Mouse (Mus musculus): Measurements from ENCODE around the gene Git2.

Git2 gene

GRCm38 (mm10) chr5:114764812-114765735 lies 10.2 kb downstream of the Git2 start:
- DNase-seq (ENCODE audit: low spot score in 2 of 2) = no peak

GRCm38 (mm10) chr5:114761980-114762379 lies 13.3 kb downstream of the Git2 start:
- peak in 1 of 2 experiments; percentile 48 for DNase-seq (ENCODE audit: low spot score in 2 of 2)

- no peak for DNase-seq (ENCODE audit: low spot score in 2 of 2)
Measured at GRCm38 (mm10) chr5:114759536-114760090, 15.7 kb downstream of the Git2 start.

- no peak for DNase-seq (ENCODE audit: low spot score in 2 of 2)
Measured at GRCm38 (mm10) chr5:114753384-114753783, 21.9 kb downstream of the Git2 start.

GRCm38 (mm10) chr5:114752397-114752796 lies 22.9 kb downstream of the Git2 start:
- no peak for DNase-seq (ENCODE audit: low spot score in 2 of 2)

- DNase-seq (ENCODE audit: low spot score in 2 of 2) = no peak
Measured at GRCm38 (mm10) chr5:114750325-114750724, 25.0 kb downstream of the Git2 start.

GRCm38 (mm10) chr5:114747521-114747920 lies 27.8 kb downstream of the Git2 start:
- no peak for DNase-seq (ENCODE audit: low spot score in 2 of 2)

- no peak for DNase-seq (ENCODE audit: low spot score in 2 of 2)
Measured at GRCm38 (mm10) chr5:114746886-114747285, 28.4 kb downstream of the Git2 start.

- DNase-seq (ENCODE audit: low spot score in 2 of 2) = no peak
Measured at GRCm38 (mm10) chr5:114745581-114745980, 29.7 kb downstream of the Git2 start.

GRCm38 (mm10) chr5:114743697-114744090 lies 31.6 kb downstream of the Git2 start:
- no peak for DNase-seq (ENCODE audit: low spot score in 2 of 2)

GRCm38 (mm10) chr5:114742998-114743696 lies 32.2 kb downstream of the Git2 start:
- DNase-seq (ENCODE audit: low spot score in 2 of 2) = peak; percentile 73 to 80

GRCm38 (mm10) chr5:114742572-114742971 lies 32.7 kb downstream of the Git2 start:
- DNase-seq (ENCODE audit: low spot score in 2 of 2) = no peak

GRCm38 (mm10) chr5:114740595-114740994 lies 34.7 kb downstream of the Git2 start:
- DNase-seq (ENCODE audit: low spot score in 2 of 2) = no peak

- peak; percentile 84 to 88 for DNase-seq (ENCODE audit: low spot score in 2 of 2)
Measured at GRCm38 (mm10) chr5:114738707-114739241, 36.5 kb downstream of the Git2 start.

- DNase-seq (ENCODE audit: low spot score in 2 of 2) = no peak
Measured at GRCm38 (mm10) chr5:114737090-114737887, 38.0 kb downstream of the Git2 start.

GRCm38 (mm10) chr5:114733606-114734005 lies 41.7 kb downstream of the Git2 start:
- no peak for DNase-seq (ENCODE audit: low spot score in 2 of 2)

GRCm38 (mm10) chr5:114731969-114732368 lies 43.3 kb downstream of the Git2 start:
- no peak for DNase-seq (ENCODE audit: low spot score in 2 of 2)

- DNase-seq (ENCODE audit: low spot score in 2 of 2) = no peak
Measured at GRCm38 (mm10) chr5:114731498-114731897, 43.8 kb downstream of the Git2 start.

GRCm38 (mm10) chr5:114730129-114730528 lies 45.2 kb downstream of the Git2 start:
- peak; percentile 22 to 34 for DNase-seq (ENCODE audit: low spot score in 2 of 2)

- peak; percentile 51 to 58 for DNase-seq (ENCODE audit: low spot score in 2 of 2)
Measured at GRCm38 (mm10) chr5:114728160-114728559, 47.2 kb downstream of the Git2 start.

GRCm38 (mm10) chr5:114722846-114723245 lies 52.5 kb downstream of the Git2 start:
- peak in 1 of 2 experiments; percentile 23 for DNase-seq (ENCODE audit: low spot score in 2 of 2)
